Mouse (Mus musculus) cerebellum, postnatal 10 days (tissue): ENCODE measurements at regions not wholly inside any gene's neighbourhood (a gene's known extent, or its start where the extent isn't known, plus 50 kb on each side); places are given as distances from the start of the nearest gene placed in this dataset.

ENCODE experiments used
- DNase-seq, 2 experiments: peaks; one replicate each; pipeline ENCODE4 v3.0.0; 2021; ENCODE audit warnings: mixed read lengths in 2 of 2

DNA sequence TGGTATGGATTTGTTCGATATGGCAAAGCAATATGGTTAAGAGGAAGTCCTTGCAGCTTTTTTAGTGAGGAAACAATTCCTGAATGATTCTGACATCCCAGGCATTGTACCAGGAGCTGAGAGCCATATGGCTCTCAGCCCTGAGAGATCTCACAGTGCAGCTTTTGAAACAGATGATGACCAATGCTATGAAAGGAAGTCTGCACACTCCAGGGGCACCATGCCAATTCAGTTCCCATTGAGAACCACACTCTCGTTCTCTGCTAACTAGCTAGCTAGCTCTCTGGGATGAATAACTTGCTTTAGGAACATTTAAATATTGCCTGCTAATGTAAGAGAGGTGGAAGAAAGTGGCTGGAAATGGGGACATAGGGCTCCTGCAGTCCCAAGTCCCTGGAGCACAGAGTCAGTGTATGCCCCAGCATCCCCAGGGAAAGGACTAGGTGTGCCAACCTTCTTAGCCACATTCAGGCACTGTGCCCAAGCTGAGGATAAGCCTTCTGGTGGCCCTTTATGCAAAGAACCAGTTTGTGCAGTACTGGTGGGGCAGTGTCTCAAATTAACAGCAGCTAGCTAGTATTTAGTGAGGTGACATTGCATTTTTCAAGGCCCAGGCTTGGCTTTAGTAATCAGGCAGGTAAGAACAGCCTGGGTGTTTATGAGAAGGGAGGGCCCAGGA lies 61.8 kb upstream of the Nampt start:
- peak; percentile 93 to 94 for DNase-seq

GRCm38 (mm10) chr12:32758150-32758549 lies 61.2 kb upstream of the Nampt start:
- peak in 1 of 2 experiments; percentile 31 for DNase-seq

DNA sequence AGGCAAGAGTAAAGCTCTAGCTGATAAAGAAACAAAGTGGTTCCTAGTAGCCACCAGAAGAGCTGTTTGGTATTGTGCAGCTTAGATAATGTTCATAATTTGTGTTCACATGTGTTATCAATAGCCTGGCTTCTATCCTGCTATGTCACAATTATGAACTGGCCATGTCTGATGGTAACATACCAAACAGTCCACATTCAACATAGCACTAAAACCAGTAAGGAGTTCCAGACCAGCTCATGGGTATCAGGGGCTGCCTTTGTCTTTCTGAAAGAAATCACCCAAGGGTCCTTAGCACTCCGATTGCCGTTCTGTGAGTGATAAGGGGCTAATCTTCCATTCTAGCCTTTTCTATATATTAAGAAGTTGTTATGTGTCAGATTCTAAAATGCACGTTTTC lies 58.7 kb upstream of the Nampt start:
- DNase-seq: no peak

GRCm38 (mm10) chr12:32761055-32761454 lies 58.3 kb upstream of the Nampt start:
- no peak for DNase-seq

GRCm38 (mm10) chr12:32764271-32764670 lies 55.1 kb upstream of the Nampt start:
- DNase-seq: no peak

- no peak for DNase-seq
These were observed 54.6 kb upstream of the Nampt start for GRCm38 (mm10) chr12:32764747-32765146.

- DNase-seq: peak; percentile 56 to 68
These were observed 53.5 kb upstream of the Nampt start for GRCm38 (mm10) chr12:32765861-32766260.

DNA sequence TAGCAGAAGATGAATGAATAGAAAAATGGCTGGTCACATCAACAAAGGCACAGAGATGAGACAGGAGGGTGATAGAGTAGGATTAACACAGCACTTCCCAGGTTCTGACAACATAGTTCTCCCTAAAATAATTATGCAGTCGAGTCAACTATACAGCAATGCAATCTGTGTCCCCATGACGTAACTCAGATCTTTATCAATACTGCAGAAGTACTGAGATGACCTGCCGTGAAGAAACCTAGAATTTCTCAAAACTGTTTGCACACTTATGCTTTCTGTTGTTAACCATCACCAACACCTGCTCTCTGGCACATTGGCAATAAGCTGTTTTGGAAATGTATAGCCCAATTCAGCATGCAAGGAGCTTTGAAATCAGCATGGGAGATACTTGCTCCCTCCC lies 52.8 kb upstream of the Nampt start:
- DNase-seq: no peak

- no peak for DNase-seq
These were observed 51.9 kb upstream of the Nampt start for GRCm38 (mm10) chr12:32767206-32768081.

GRCm38 (mm10) chr12:32768082-32768743 lies 51.1 kb upstream of the Nampt start:
- DNase-seq: peak; percentile 20 to 21

- no peak for DNase-seq
These were observed 50.4 kb upstream of the Nampt start for GRCm38 (mm10) chr12:32768744-32769535.
